Mouse (Mus musculus) R1 (cell line): ENCODE data around the gene Kif21b.

Experiments used
- DNase-seq: peaks from one replicate; pipeline ENCODE4 v3.0.0-alpha.2; 2018; ENCODE audit warnings: low read depth, low spot score

Gene Kif21b

GRCm38 (mm10) chr1:136130951-136131558, at the start of gene Kif21b:
Gene Kif21b, plus strand, starts transcription at chr1:136131389.
- DNase-seq = peak; percentile 93

- DNase-seq = no peak
These were observed 45.1 kb upstream of the Kif21b start for GRCm38 (mm10) chr1:136085988-136086685.

- DNase-seq = no peak
These were observed 41.6 kb upstream of the Kif21b start for GRCm38 (mm10) chr1:136089368-136090165.

- DNase-seq = peak; percentile 65
These were observed 37.5 kb upstream of the Kif21b start for GRCm38 (mm10) chr1:136093726-136094125.

GRCm38 (mm10) chr1:136094807-136095206, 36.4 kb upstream of the Kif21b start:
- no peak for DNase-seq

- DNase-seq = no peak
These were observed 29.1 kb upstream of the Kif21b start for GRCm38 (mm10) chr1:136102094-136102493.

GRCm38 (mm10) chr1:136102551-136102950, 28.6 kb upstream of the Kif21b start:
- no peak for DNase-seq

GRCm38 (mm10) chr1:136102981-136103380, 28.2 kb upstream of the Kif21b start:
- no peak for DNase-seq

- DNase-seq = no peak
These were observed 27.5 kb upstream of the Kif21b start for GRCm38 (mm10) chr1:136103696-136104095.

- no peak for DNase-seq
These were observed 26.4 kb upstream of the Kif21b start for GRCm38 (mm10) chr1:136104741-136105140.

- DNase-seq = no peak
These were observed 21.7 kb upstream of the Kif21b start for GRCm38 (mm10) chr1:136109464-136109863.

GRCm38 (mm10) chr1:136116183-136116582, 15.0 kb upstream of the Kif21b start:
- DNase-seq = peak; percentile 54

- DNase-seq = no peak
These were observed 14.1 kb upstream of the Kif21b start for GRCm38 (mm10) chr1:136117069-136117468.

- DNase-seq = no peak
These were observed 12.3 kb upstream of the Kif21b start for GRCm38 (mm10) chr1:136118875-136119274.

- DNase-seq = no peak
These were observed 11.5 kb upstream of the Kif21b start for GRCm38 (mm10) chr1:136119571-136120262.

- DNase-seq = no peak
These were observed 11.0 kb upstream of the Kif21b start for GRCm38 (mm10) chr1:136120263-136120603.

GRCm38 (mm10) chr1:136120785-136121184, 10.4 kb upstream of the Kif21b start:
- peak; percentile 34 for DNase-seq

- DNase-seq = no peak
These were observed 9.2 kb upstream of the Kif21b start for GRCm38 (mm10) chr1:136122030-136122429.

- no peak for DNase-seq
These were observed 4.9 kb upstream of the Kif21b start for GRCm38 (mm10) chr1:136126159-136126765.

- no peak for DNase-seq
These were observed 4.3 kb upstream of the Kif21b start for GRCm38 (mm10) chr1:136126895-136127294.

GRCm38 (mm10) chr1:136127856-136128255, 3.3 kb upstream of the Kif21b start:
- no peak for DNase-seq

- no peak for DNase-seq
These were observed 2.8 kb upstream of the Kif21b start for GRCm38 (mm10) chr1:136128416-136128815.
